Mouse (Mus musculus) embryonic facial prominence, embryonic 14.5 days (tissue): ENCODE data around the gene Sh3gl1. TPM values are rescaled to one million over a fixed set of nuclear protein-coding genes. Genes with fewer than 3 reads are reported as not detected.
A peak's percentile ranks its signal among the peaks of the same experiment; 100 is the strongest.

ENCODE experiments used
- ATAC-seq: fragments of 200-750 bp; cut with Nextera tagmentation; 2 replicates; pipeline ENCODE4 v1.8.0; 2017; ENCODE audit warnings: low read depth, moderate number of reproducible peaks, moderate TSS enrichment
- DNase-seq: peaks from one replicate; pipeline ENCODE4 v3.0.0-alpha.2; 2015; ENCODE audit warnings: low spot score
- H3K27ac ChIP-seq: fragments of 300-500 bp; sonication (generic); replicated peaks from 2 replicates; pipeline ENCODE4 v1.5.1; 2014; ENCODE audit warnings: low read depth, mild to moderate bottlenecking, low read length, moderate library complexity
- H3K27me3 ChIP-seq: fragments of 300-500 bp; sonication (generic); replicated peaks from 2 replicates; pipeline ENCODE4 v1.6.1; 2014; ENCODE audit warnings: low read length; ENCODE audit not compliant: control insufficient read depth, insufficient read depth
- H3K36me3 ChIP-seq: fragments of 300-500 bp; sonication (generic); 2 replicates; pipeline ENCODE4 v1.6.1; 2014; ENCODE audit warnings: low read length, mixed read lengths; ENCODE audit not compliant: control insufficient read depth, insufficient read depth
- H3K4me1 ChIP-seq: fragments of 300-500 bp; sonication (generic); 2 replicates; pipeline ENCODE4 v1.6.1; 2014; ENCODE audit warnings: antibody characterized with exemption, low read length; ENCODE audit not compliant: control insufficient read depth, insufficient read depth
- H3K4me2 ChIP-seq: fragments of 300-500 bp; sonication (generic); 2 replicates; pipeline ENCODE4 v1.6.1; 2014; ENCODE audit warnings: low read depth, mild to moderate bottlenecking, low read length, moderate library complexity, mixed read lengths
- H3K4me3 ChIP-seq: fragments of 300-500 bp; sonication (generic); 2 replicates; pipeline ENCODE4 v1.5.1; 2014; ENCODE audit warnings: low read depth, mild to moderate bottlenecking, low read length
- H3K9ac ChIP-seq: fragments of 300-500 bp; sonication (generic); 2 replicates; pipeline ENCODE4 v1.6.1; 2014; ENCODE audit warnings: low read depth, mild to moderate bottlenecking, low read length, moderate library complexity, mixed read lengths
- H3K9me3 ChIP-seq: fragments of 300-500 bp; sonication (generic); 2 replicates; pipeline ENCODE4 v1.6.1; 2016; ENCODE audit warnings: low read length; ENCODE audit not compliant: control insufficient read depth
- WGBS: fragments of 180-500 bp; shearing (Covaris S2); extraction: QIAGEN DNeasy Blood & Tissue Kit; methylation state at CpG from one replicate; pipeline ENCODE4 v1.1.7; 2014; 5-methylcytosine and 5-hydroxymethylcytosine counted together
- polyA plus RNA-seq: library from polyadenylated mRNA; unstranded; fragments of >200 nt; fragmentation: Nextera tagmentation; extraction: Ambion mirVana; gene quantifications from 2 replicates; pipeline ENCODE4 v1.2.1, GENCODE M21; 2014

Gene Sh3gl1
- polyA plus RNA-seq, 1 experiment from 2014 or later = 156 TPM

GRCm38 (mm10) chr17:56021161-56021910 lies 15.1 kb downstream of the Sh3gl1 start:
- Histone ChIP-seq H3K9me3 (no peaks in the 10 kb centered on the region), H3K27ac (no peak overlapping the region), H3K4me1 (no peaks in the 10 kb centered on the region), H3K9ac (no peak overlapping the region), H3K36me3 (peaks cover 38% of the 10 kb centered on the region), H3K4me2 (no peak overlapping the region), H3K27me3 (no peaks in the 10 kb centered on the region), H3K4me3 (no peak overlapping the region)
- no peak for ATAC-seq
- no peak for DNase-seq
- 86% methylated on average over 4 of the region's 4 CpGs for WGBS

- 90% methylated on average over 6 of the region's 6 CpGs for WGBS
- no peak overlapping the region for H3K9ac ChIP-seq
- no peaks in the 10 kb centered on the region for H3K4me1 ChIP-seq
- H3K4me2 ChIP-seq = no peak overlapping the region
- DNase-seq (no peak), ATAC-seq (no peak)
- H3K27me3 ChIP-seq = no peaks in the 10 kb centered on the region
- no peak overlapping the region for H3K27ac ChIP-seq
- peaks cover 46% of the 10 kb centered on the region for H3K36me3 ChIP-seq
- no peak overlapping the region for H3K4me3 ChIP-seq
- H3K9me3 ChIP-seq = no peaks in the 10 kb centered on the region
Measured at GRCm38 (mm10) chr17:56020400-56021084, 15.9 kb downstream of the Sh3gl1 start.

- DNase-seq = peak; percentile 58
- no peak overlapping the region for H3K4me2 ChIP-seq
- peaks cover 58% of the 10 kb centered on the region for H3K36me3 ChIP-seq
- H3K9ac ChIP-seq = no peak overlapping the region
- H3K4me1 ChIP-seq = no peaks in the 10 kb centered on the region
- no peaks in the 10 kb centered on the region for H3K27me3 ChIP-seq
- no peak overlapping the region for H3K27ac ChIP-seq
- H3K4me3 ChIP-seq = no peak overlapping the region
- WGBS = 74% methylated on average over 20 of the region's 20 CpGs
- H3K9me3 ChIP-seq = no peaks in the 10 kb centered on the region
- ATAC-seq = peak; percentile 47; the same call in 1 of the 2 replicates
Measured at GRCm38 (mm10) chr17:56018347-56019131, 17.9 kb downstream of the Sh3gl1 start.

GRCm38 (mm10) chr17:56017848-56018247 lies 18.6 kb downstream of the Sh3gl1 start:
- H3K9ac ChIP-seq = no peak overlapping the region
- no peaks in the 10 kb centered on the region for H3K27me3 ChIP-seq
- H3K4me2 ChIP-seq = no peak overlapping the region
- no peaks in the 10 kb centered on the region for H3K9me3 ChIP-seq
- no peak for ATAC-seq
- no peaks in the 10 kb centered on the region for H3K4me1 ChIP-seq
- 87% methylated on average over 7 of the region's 7 CpGs for WGBS
- no peak overlapping the region for H3K4me3 ChIP-seq
- H3K27ac ChIP-seq = no peak overlapping the region
- DNase-seq = no peak
- H3K36me3 ChIP-seq = peaks cover 64% of the 10 kb centered on the region

GRCm38 (mm10) chr17:56016793-56017785 lies 19.3 kb downstream of the Sh3gl1 start:
- Histone ChIP-seq H3K9ac (no peak overlapping the region), H3K4me3 (no peak overlapping the region), H3K36me3 (peaks cover 70% of the 10 kb centered on the region), H3K27me3 (no peaks in the 10 kb centered on the region), H3K4me2 (no peak overlapping the region), H3K4me1 (no peaks in the 10 kb centered on the region), H3K9me3 (no peaks in the 10 kb centered on the region), H3K27ac (no peak overlapping the region)
- ATAC-seq = no peak
- WGBS = 73% methylated on average over 13 of the region's 15 CpGs
- no peak for DNase-seq

GRCm38 (mm10) chr17:56016382-56016781 lies 20.1 kb downstream of the Sh3gl1 start:
- Histone ChIP-seq H3K27me3 (no peaks in the 10 kb centered on the region), H3K36me3 (peaks cover 76% of the 10 kb centered on the region), H3K9ac (no peak overlapping the region), H3K4me1 (no peaks in the 10 kb centered on the region), H3K27ac (no peak overlapping the region), H3K4me2 (no peak overlapping the region), H3K4me3 (no peak overlapping the region), H3K9me3 (no peaks in the 10 kb centered on the region)
- ATAC-seq (no peak), DNase-seq (no peak)
- 88% methylated on average over 8 of the region's 8 CpGs for WGBS

- no peak for DNase-seq
- no peak overlapping the region for H3K4me3 ChIP-seq
- 89% methylated on average over 9 of the region's 9 CpGs for WGBS
Measured at GRCm38 (mm10) chr17:56015293-56015692, 21.1 kb downstream of the Sh3gl1 start.

GRCm38 (mm10) chr17:56011441-56011840 lies 25.0 kb downstream of the Sh3gl1 start:
- H3K27ac ChIP-seq = no peak overlapping the region
- ATAC-seq (no peak), DNase-seq (no peak)
- peaks cover 43% of the 10 kb centered on the region for H3K36me3 ChIP-seq
- peaks cover 14% of the 10 kb centered on the region; the same call in 1 of the 2 replicates for H3K4me1 ChIP-seq
- H3K9ac ChIP-seq = no peak overlapping the region
- no peak overlapping the region for H3K4me2 ChIP-seq
- H3K27me3 ChIP-seq = no peaks in the 10 kb centered on the region
- no peaks in the 10 kb centered on the region for H3K9me3 ChIP-seq
- 85% methylated on average over 7 of the region's 7 CpGs for WGBS
- no peak overlapping the region for H3K4me3 ChIP-seq

More at GRCm38 (mm10) chr17:56015293-56015692, 21.1 kb downstream of the Sh3gl1 start:
- Histone ChIP-seq H3K36me3 (peaks cover 79% of the 10 kb centered on the region), H3K27me3 (no peaks in the 10 kb centered on the region), H3K4me1 (peaks cover 7% of the 10 kb centered on the region; the same call in 1 of the 2 replicates), H3K4me2 (no peak overlapping the region), H3K9me3 (no peaks in the 10 kb centered on the region), H3K27ac (no peak overlapping the region), H3K9ac (no peak overlapping the region)
- ATAC-seq = no peak
